Mouse (Mus musculus) lung, adult 2 months (tissue): ENCODE data around the gene Grik4. TPM values are rescaled to one million over a fixed set of nuclear protein-coding genes. Genes with fewer than 3 reads are reported as not detected.
A peak's percentile ranks its signal among the peaks of the same experiment; 100 is the strongest.

Experiments used
- DNase-seq: peaks from one replicate; pipeline ENCODE4 v3.0.0; 2022
- H3K4me1 ChIP-seq: fragments of 200-500 bp; 2 replicates; pipeline ENCODE4 v1.6.1; 2011; ENCODE audit warnings: low read length; ENCODE audit not compliant: control insufficient read depth, insufficient read depth
- H3K4me3 ChIP-seq: fragments of 200-500 bp; replicated peaks from 2 replicates; pipeline ENCODE3; 2011; ENCODE audit warnings: low read depth, mild to moderate bottlenecking, control low read depth, low read length; ENCODE audit errors: extremely low read depth
- CTCF ChIP-seq: fragments of 200-500 bp; IDR thresholded peaks from 2 replicates; pipeline ENCODE4 v1.5.1; 2011; ENCODE audit warnings: mild to moderate bottlenecking, low read length, control low read depth; ENCODE audit not compliant: insufficient read depth
- POLR2A ChIP-seq: fragments of 200-500 bp; IDR thresholded peaks from 2 replicates; pipeline ENCODE4 v1.6.1; 2011; ENCODE audit warnings: low read depth, mild to moderate bottlenecking, control low read depth, low read length, borderline replicate concordance; ENCODE audit errors: extremely low read depth
- whole genome bisulfite sequencing: fragments of 180-500 bp; shearing (Covaris S2); methylation state at CpG from one replicate; pipeline ENCODE4 v1.1.7; 2018; 5-methylcytosine and 5-hydroxymethylcytosine counted together
- polyA plus RNA-seq: library from polyadenylated mRNA; depleted of rRNA; stranded (reverse); fragments of >200 nt; gene quantifications from 2 replicates; pipeline ENCODE4 v1.2.3, GENCODE M21; 2012

The Grik4 gene
- polyA plus RNA-seq, 1 experiment, result 0.93 TPM

DNA sequence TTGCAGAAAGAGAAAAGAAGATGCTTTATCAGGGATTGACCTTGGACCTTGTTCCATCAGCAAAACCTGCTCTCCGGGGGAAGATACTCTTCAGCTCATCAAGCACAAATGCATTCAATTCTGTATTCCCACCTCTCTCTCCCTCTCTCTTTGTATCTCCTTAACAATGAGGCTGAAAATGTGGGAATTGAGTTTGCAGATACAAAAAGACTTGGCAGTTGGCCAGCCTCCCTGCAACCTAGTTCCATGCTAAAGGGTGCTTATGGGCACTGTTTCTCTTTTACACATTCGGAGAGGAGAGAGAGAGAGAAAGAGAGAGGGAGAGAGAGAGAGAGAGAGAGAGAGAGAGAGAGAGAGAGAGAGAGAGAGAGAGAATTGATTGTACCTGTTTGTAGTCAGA is 273.7 kb downstream of the Grik4 start:
- TF ChIP-seq POLR2A, result no peak
- TF ChIP-seq CTCF, result no peak
- Histone ChIP-seq H3K4me1 (no peaks in the 10 kb centered on the region; the same call in 1 of the 2 replicates), H3K4me3 (no peak overlapping the region)
- WGBS, result 54% methylated on average over 2 of the region's 2 CpGs
- no peak for DNase-seq

DNA sequence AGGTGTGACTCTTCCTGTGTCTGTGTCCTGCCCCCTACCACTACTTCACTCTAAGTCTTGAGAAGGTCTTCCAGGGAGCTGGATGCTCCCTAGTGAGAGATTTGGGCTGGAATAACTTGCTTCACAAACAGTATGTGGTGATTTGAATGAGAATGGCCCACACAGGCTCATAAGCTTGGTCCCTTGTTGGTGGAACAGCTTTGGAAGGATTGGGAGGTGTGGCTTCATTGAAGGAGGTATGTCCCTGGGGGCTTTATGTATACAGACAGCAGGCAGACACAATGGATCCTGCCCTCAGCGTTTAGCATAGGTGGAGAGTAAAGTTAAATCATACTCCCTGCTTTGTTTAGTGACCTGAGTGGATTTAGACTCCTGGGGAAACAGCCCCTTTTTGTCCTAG is 282.8 kb downstream of the Grik4 start:
- 63% methylated on average over 1 of the region's 1 CpGs for WGBS
- no peak for DNase-seq
- H3K4me3 ChIP-seq, result no peak overlapping the region

DNA sequence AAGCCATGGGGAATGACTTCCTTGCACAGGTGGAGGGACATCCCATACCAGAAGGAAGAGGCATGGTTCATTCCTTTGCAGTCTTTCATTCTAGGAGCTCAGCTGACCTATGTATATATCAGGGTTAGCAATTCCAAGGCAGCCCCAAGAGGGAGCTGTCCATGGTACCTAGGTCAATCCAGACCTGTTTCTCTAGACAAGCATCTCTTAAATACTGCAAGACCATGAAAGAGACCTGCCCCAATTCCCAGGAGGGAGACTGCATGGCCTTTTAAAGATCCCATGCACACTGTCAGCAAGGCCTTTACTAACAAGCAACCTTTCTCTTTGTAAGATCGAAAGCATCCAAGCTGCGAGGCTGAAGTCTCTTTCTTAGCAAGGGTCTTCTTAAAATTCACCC is 291.5 kb downstream of the Grik4 start:
- DNase-seq, result peak; percentile 11
- WGBS, result 79% methylated on average over 2 of the region's 2 CpGs

More for the DNA sequence above, 282.8 kb downstream of the Grik4 start:
- TF ChIP-seq POLR2A (no peak), CTCF (no peak)
- H3K4me1 ChIP-seq, result no peaks in the 10 kb centered on the region

DNA sequence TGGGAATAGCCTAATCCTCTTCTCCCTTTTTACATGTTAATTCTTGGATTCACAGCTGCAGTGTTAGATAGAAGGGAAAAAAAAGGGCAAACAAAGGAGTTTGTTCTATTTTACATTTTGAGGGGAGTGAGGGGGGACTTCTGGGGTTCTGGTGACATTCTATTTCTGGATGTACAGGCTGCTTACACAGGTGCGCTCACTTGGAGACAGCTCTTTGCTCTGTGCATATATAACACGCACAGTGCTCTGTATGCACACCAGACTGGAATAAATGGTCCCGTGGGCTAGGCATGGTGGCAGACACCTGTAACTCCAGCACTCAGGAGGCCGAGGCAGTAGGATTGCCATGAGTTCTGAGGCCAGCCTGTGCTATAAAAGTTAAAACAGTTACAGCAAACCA is 292.0 kb downstream of the Grik4 start:
- Histone ChIP-seq H3K4me3 (no peak overlapping the region), H3K4me1 (no peaks in the 10 kb centered on the region)
- WGBS, result 66% methylated on average over 4 of the region's 4 CpGs
- DNase-seq, result no peak
- no peak for TF ChIP-seq CTCF
- TF ChIP-seq POLR2A, result no peak

More for the DNA sequence above, 291.5 kb downstream of the Grik4 start:
- Histone ChIP-seq H3K4me3 (no peak overlapping the region), H3K4me1 (no peaks in the 10 kb centered on the region)
- TF ChIP-seq CTCF (no peak), POLR2A (no peak)

DNA sequence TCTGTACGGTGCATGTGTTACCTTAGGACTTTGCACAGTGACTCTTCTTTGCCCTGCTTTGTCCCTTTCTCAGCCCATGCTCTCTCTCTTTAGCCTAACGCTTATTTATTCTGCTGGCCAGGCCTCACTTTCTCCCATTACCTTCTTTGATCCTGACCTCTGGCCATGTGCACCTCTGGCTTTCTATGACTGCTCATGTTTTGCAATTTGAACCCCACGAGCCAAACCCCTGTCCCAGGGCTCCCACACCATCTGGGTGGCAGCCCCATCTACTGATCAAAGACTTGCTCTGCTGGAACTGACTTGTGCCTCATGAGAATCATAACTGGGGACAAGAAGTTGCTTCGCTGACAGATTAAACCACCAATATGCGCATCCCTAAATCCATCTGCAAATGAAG is 294.4 kb downstream of the Grik4 start:
- WGBS, result 63% methylated on average over 5 of the region's 5 CpGs
- DNase-seq, result no peak
- H3K4me1 ChIP-seq, result no peaks in the 10 kb centered on the region
- no peak overlapping the region for H3K4me3 ChIP-seq
- TF ChIP-seq POLR2A (no peak), CTCF (no peak)

DNA sequence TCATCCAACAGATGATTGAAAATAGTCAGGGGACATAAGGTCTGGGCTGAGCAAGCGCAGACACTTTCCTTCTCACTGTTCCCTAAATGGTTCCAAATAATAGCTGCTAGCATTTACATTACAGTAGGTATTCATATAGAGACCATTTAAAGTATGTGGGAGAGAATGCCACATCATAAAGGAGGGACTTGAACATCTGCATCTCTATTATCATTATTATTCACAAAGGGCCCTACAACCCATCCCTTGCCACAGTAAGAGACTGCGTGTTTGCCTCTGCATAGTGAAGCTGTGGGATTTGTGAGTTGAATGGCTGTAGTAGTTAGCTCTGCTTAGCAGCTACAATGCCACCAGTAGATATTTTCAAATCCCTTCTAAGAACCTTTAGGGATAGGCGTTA is 296.2 kb downstream of the Grik4 start:
- no peaks in the 10 kb centered on the region for H3K4me1 ChIP-seq
- TF ChIP-seq CTCF (no peak), POLR2A (no peak)
- no peak for DNase-seq
- H3K4me3 ChIP-seq, result no peak overlapping the region
- WGBS, result 91% methylated on average over 3 of the region's 3 CpGs

DNA sequence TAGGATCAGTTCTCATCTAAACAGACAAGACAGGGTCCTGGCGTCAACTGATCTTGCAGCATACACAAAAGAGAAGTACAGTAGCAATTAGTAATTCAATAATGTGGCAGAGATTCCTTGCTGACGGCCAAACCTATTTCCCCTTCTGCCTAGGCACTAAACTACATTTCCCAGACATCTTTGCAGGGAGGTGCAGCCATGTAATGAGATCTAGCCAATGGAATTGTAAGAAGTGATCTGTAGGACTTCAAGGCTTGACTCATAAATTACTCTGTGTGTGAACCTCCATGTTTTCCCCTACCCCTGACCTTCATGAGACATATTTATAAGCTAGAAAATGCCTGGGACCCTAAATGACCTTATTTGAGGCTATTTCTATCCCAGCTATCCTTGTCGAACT is 296.7 kb downstream of the Grik4 start:
- 54% methylated on average over 3 of the region's 3 CpGs for WGBS
- TF ChIP-seq CTCF (no peak), POLR2A (no peak)
- H3K4me3 ChIP-seq, result no peak overlapping the region
- no peak for DNase-seq
- no peaks in the 10 kb centered on the region for H3K4me1 ChIP-seq

DNA sequence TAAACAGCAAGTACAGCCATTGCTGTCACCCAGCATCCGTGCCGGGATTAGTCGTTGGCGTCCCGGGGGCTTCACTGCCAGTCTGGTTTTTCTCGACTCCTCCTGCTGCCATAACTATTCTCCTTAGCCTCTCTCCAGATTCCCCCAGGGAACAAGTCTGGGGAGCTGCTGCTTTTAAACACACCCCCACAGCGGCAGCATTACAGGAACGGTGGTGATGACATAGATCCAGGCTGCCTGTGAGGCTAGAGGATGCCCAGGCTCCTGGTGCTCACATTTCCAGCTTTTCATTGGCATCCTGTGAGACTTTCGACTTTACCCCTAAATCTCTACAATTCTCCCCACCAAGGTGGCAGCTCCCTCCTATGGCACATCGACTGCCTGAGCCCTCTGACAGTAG is 297.5 kb downstream of the Grik4 start:
- 71% methylated on average over 10 of the region's 10 CpGs for WGBS
- DNase-seq, result no peak
- TF ChIP-seq CTCF (no peak), POLR2A (no peak)

DNA sequence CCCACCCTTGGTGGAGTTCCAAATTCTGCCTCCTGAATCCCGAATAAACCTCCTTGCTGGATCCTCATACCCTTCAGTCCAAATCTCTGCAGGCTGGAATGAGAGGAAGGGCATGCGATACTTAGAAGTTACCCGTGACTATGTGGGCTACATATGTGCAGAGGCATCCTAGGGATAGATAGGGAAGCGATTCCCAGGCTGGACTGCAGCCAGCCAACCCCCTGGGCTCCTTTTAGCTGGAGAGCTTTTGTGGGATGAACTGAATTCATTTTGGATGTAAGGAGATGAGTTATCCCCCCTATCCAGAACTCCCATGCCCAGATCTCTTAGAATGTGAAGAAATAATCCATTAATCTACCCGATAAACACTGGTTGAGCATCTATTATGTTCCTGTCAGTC is 299.1 kb downstream of the Grik4 start:
- WGBS, result 96% methylated on average over 5 of the region's 5 CpGs
- no peak overlapping the region for H3K4me3 ChIP-seq
- no peak for DNase-seq
- TF ChIP-seq POLR2A (no peak), CTCF (no peak)
- H3K4me1 ChIP-seq, result no peaks in the 10 kb centered on the region

More for the DNA sequence above, 297.5 kb downstream of the Grik4 start:
- Histone ChIP-seq H3K4me1 (no peaks in the 10 kb centered on the region), H3K4me3 (no peak overlapping the region)

DNA sequence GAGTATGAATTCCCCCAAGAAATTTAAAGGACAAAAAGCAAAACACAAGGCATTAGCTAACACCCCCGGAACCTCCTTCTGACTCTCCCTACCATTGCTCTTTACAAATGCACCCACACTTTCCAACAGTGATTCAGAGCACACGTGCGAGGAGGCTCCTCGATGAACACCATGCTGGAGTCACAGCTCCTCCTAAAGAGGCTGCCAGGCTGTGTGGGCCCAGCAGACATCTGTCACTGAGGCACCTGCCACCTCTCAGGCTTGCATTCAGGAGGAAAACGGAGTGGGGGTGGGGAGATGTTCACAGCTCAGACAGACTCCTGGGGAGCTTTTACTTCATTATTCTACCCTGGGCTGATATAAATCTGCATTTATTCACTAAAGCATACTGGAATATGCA is 301.5 kb downstream of the Grik4 start:
- no peak for TF ChIP-seq CTCF
- TF ChIP-seq POLR2A, result no peak
- no peak for DNase-seq
- H3K4me1 ChIP-seq, result no peaks in the 10 kb centered on the region
- H3K4me3 ChIP-seq, result no peak overlapping the region
- WGBS, result 52% methylated on average over 5 of the region's 5 CpGs
